Comparison of ENCODE assay signal across 11 mouse cellular contexts in genomic region chr7:141394158-141394557, GRCm38 (mm10). TPM values are rescaled to one million over a fixed set of nuclear protein-coding genes. Genes with fewer than 3 reads are reported as not detected.
DNase-seq lines count a peak whose midpoint lies in the region; ATAC-seq lines count a peak whose summit lies in the region.
"Had no signal": no experiment of that assay in that cellular context is flagged by ENCODE, and none has a peak within 500 bp of the region (broad histone marks: within the 10 kb centered on the region; RNA-seq: fewer than 3 reads in every experiment).

No protein-coding gene starts in this region.

- H3K4me3 ChIP-seq in intestine, embryonic 15.5 days (replicated peaks): no peak overlapping the region
- no peak overlapping the region for H3K4me3 ChIP-seq in intestine, embryonic 16.5 days (ENCODE audit: low read length)
- no peak overlapping the region for H3K4me3 ChIP-seq in hindbrain, embryonic 10.5 days
- H3K4me3 ChIP-seq: embryonic facial prominence, embryonic 13.5 days had no signal

- no peak overlapping the region for H3K4me2 ChIP-seq in intestine, embryonic 15.5 days (replicated peaks)
- H3K4me2 ChIP-seq in intestine, embryonic 16.5 days (ENCODE audit: low read depth, low read length): no peak overlapping the region
- H3K4me2 ChIP-seq: embryonic facial prominence, embryonic 13.5 days had no signal

- peak overlapping the region; percentile 1; the same call in 1 of the 2 replicates for H3K27ac ChIP-seq in intestine, embryonic 15.5 days
- H3K27ac ChIP-seq in intestine, embryonic 16.5 days (ENCODE audit: low read length): no peak overlapping the region
- H3K27ac ChIP-seq in hindbrain, embryonic 10.5 days: no peak overlapping the region
- H3K27ac ChIP-seq: embryonic facial prominence, embryonic 13.5 days had no signal

- DNase-seq in adrenal gland, postnatal 36 days: peak; percentile 60 to 64
- peak; percentile 84 for DNase-seq in liver
- DNase-seq in layer of hippocampus, adult 9-10 months (ENCODE audit: low spot score): no peak
- DNase-seq in hindbrain, embryonic 10.5 days (ENCODE audit: low spot score): no peak
- DNase-seq in kidney, adult 18-20 months: no peak

- no peak overlapping the region for H3K9ac ChIP-seq in intestine, embryonic 15.5 days
- no peak overlapping the region for H3K9ac ChIP-seq in intestine, embryonic 16.5 days (ENCODE audit: low read depth, low read length)
- H3K9ac ChIP-seq: embryonic facial prominence, embryonic 13.5 days had no signal

- ATAC-seq in intestine, embryonic 15.5 days: no peak
- no peak for ATAC-seq in intestine, embryonic 16.5 days
- peak; percentile 64 for ATAC-seq in megakaryocyte-erythroid progenitor cell, adult 5-6 weeks (replicated peaks; ENCODE audit: low FRiP score, low TSS enrichment, poor library complexity, severe bottlenecking)
- ATAC-seq: CD4-positive, CD25-positive, alpha-beta regulatory T cell, adult 4 months; hindbrain, embryonic 16.5 days had no signal

- 69% methylated on average over 7 of the region's 7 CpGs for WGBS in intestine, embryonic 15.5 days
- 60% methylated on average over 7 of the region's 7 CpGs for WGBS in intestine, embryonic 16.5 days
- 91% methylated on average over 7 of the region's 7 CpGs for WGBS in hindbrain, embryonic 10.5 days

- H3K36me3 ChIP-seq in intestine, embryonic 15.5 days: no peaks in the 10 kb centered on the region; the same call in 1 of the 2 replicates
- H3K36me3 ChIP-seq in intestine, embryonic 16.5 days (ENCODE audit: control insufficient read depth, insufficient read depth, low read length): no peaks in the 10 kb centered on the region; the same call in 1 of the 2 replicates
- H3K36me3 ChIP-seq in hindbrain, embryonic 10.5 days: peaks cover 36% of the 10 kb centered on the region

- H3K9me3 ChIP-seq in intestine, embryonic 15.5 days: no peaks in the 10 kb centered on the region
- no peaks in the 10 kb centered on the region for H3K9me3 ChIP-seq in intestine, embryonic 16.5 days (ENCODE audit: control insufficient read depth, low read length)
- no peaks in the 10 kb centered on the region for H3K9me3 ChIP-seq in hindbrain, embryonic 10.5 days
- H3K9me3 ChIP-seq: embryonic facial prominence, embryonic 13.5 days had no signal

- H3K27me3 ChIP-seq in intestine, embryonic 15.5 days (replicated peaks): no peaks in the 10 kb centered on the region
- H3K27me3 ChIP-seq in intestine, embryonic 16.5 days (replicated peaks; ENCODE audit: control insufficient read depth, insufficient read depth, low read length): no peaks in the 10 kb centered on the region
- peaks cover 9% of the 10 kb centered on the region; the same call in 1 of the 2 replicates for H3K27me3 ChIP-seq in hindbrain, embryonic 10.5 days (ENCODE audit: insufficient read depth, poor library complexity, severe bottlenecking)
- H3K27me3 ChIP-seq: embryonic facial prominence, embryonic 13.5 days had no signal

- peaks cover 17% of the 10 kb centered on the region for H3K4me1 ChIP-seq in intestine, embryonic 15.5 days (replicated peaks)
- peaks cover 15% of the 10 kb centered on the region for H3K4me1 ChIP-seq in intestine, embryonic 16.5 days (ENCODE audit: control insufficient read depth, insufficient read depth, low read length)
- H3K4me1 ChIP-seq in hindbrain, embryonic 10.5 days (replicated peaks): peaks cover 22% of the 10 kb centered on the region

RNA-seq across cellular contexts. Expression of gene Taldo1, which starts 2.2 kb away (rescaled TPM):
- 458 and 460 TPM in 2 replicates for polyA plus RNA-seq in intestine, embryonic 15.5 days (2015; fragmentation: Nextera tagmentation; extraction: Ambion mirVana)
- 567 and 582 TPM in 2 replicates for polyA plus RNA-seq in intestine, embryonic 16.5 days (2015; fragmentation: Nextera tagmentation; extraction: Ambion mirVana)
- 100 to 1,000 TPM; 707 to 724 TPM for total RNA-seq in adrenal gland, postnatal 36 days (2021)
- total RNA-seq in megakaryocyte-erythroid progenitor cell, adult 5-6 weeks (2014; fragmentation: Nextera tagmentation): 327 and 353 TPM in 2 replicates
- total RNA-seq in megakaryocyte-erythroid progenitor cell, adult 5-6 weeks (2017): 401 and 451 TPM in 2 replicates
- 336 and 378 TPM in 2 replicates for polyA plus RNA-seq in hindbrain, embryonic 10.5 days (2016; fragmentation: Nextera tagmentation; extraction: Ambion mirVana)

RNA-seq across cellular contexts. Expression of gene Gatd1, which starts 19.8 kb away (rescaled TPM):
- polyA plus RNA-seq in intestine, embryonic 15.5 days (2015; fragmentation: Nextera tagmentation; extraction: Ambion mirVana): 47.4 and 49.2 TPM in 2 replicates
- 47.5 and 48.2 TPM in 2 replicates for polyA plus RNA-seq in intestine, embryonic 16.5 days (2015; fragmentation: Nextera tagmentation; extraction: Ambion mirVana)
- total RNA-seq in adrenal gland, postnatal 36 days (2021): 10 to 100 TPM; 24.9 to 46.7 TPM
- total RNA-seq in megakaryocyte-erythroid progenitor cell, adult 5-6 weeks (2014; fragmentation: Nextera tagmentation): 26.8 and 33.7 TPM in 2 replicates
- total RNA-seq in megakaryocyte-erythroid progenitor cell, adult 5-6 weeks (2017): 10.9 and 13.9 TPM in 2 replicates
- 45.2 and 49.4 TPM in 2 replicates for polyA plus RNA-seq in hindbrain, embryonic 10.5 days (2016; fragmentation: Nextera tagmentation; extraction: Ambion mirVana)

RNA-seq across cellular contexts. Expression of gene Cend1, which starts 35.1 kb away (rescaled TPM):
- 3.8 and 3.9 TPM in 2 replicates for polyA plus RNA-seq in intestine, embryonic 15.5 days (2015; fragmentation: Nextera tagmentation; extraction: Ambion mirVana)
- polyA plus RNA-seq in intestine, embryonic 16.5 days (2015; fragmentation: Nextera tagmentation; extraction: Ambion mirVana): 3.2 and 4.0 TPM in 2 replicates
- 1 to 10 TPM in 1 of 2 experiments, under 1 TPM in 1; 0.70 to 1.3 TPM for total RNA-seq in adrenal gland, postnatal 36 days (2021)
- not detected in 2 replicates for total RNA-seq in megakaryocyte-erythroid progenitor cell, adult 5-6 weeks (2014; fragmentation: Nextera tagmentation)
- total RNA-seq in megakaryocyte-erythroid progenitor cell, adult 5-6 weeks (2017): not detected in 2 replicates
- 11.5 and 21.9 TPM in 2 replicates for polyA plus RNA-seq in hindbrain, embryonic 10.5 days (2016; fragmentation: Nextera tagmentation; extraction: Ambion mirVana)
- polyA plus RNA-seq: CD4-positive, CD25-positive, alpha-beta regulatory T cell, adult 4 months had no signal

RNA-seq across cellular contexts. Expression of gene Slc25a22, which starts 43.5 kb away (rescaled TPM):
- polyA plus RNA-seq in intestine, embryonic 15.5 days (2015; fragmentation: Nextera tagmentation; extraction: Ambion mirVana): 28.5 and 33.1 TPM in 2 replicates
- polyA plus RNA-seq in intestine, embryonic 16.5 days (2015; fragmentation: Nextera tagmentation; extraction: Ambion mirVana): 34.6 and 37.7 TPM in 2 replicates
- 100 to 1,000 TPM; 110 to 120 TPM for total RNA-seq in adrenal gland, postnatal 36 days (2021)
- 25.9 and 45.2 TPM in 2 replicates for total RNA-seq in megakaryocyte-erythroid progenitor cell, adult 5-6 weeks (2014; fragmentation: Nextera tagmentation)
- total RNA-seq in megakaryocyte-erythroid progenitor cell, adult 5-6 weeks (2017): 3.4 and 6.7 TPM in 2 replicates
- polyA plus RNA-seq in hindbrain, embryonic 10.5 days (2016; fragmentation: Nextera tagmentation; extraction: Ambion mirVana): 45.9 and 55.6 TPM in 2 replicates

RNA-seq across cellular contexts. Expression of gene Pidd1, which starts 49.7 kb away (rescaled TPM):
- 7.6 and 9.6 TPM in 2 replicates for polyA plus RNA-seq in intestine, embryonic 15.5 days (2015; fragmentation: Nextera tagmentation; extraction: Ambion mirVana)
- 7.3 and 8.0 TPM in 2 replicates for polyA plus RNA-seq in intestine, embryonic 16.5 days (2015; fragmentation: Nextera tagmentation; extraction: Ambion mirVana)
- total RNA-seq in adrenal gland, postnatal 36 days (2021): 1 to 10 TPM; 1.5 to 2.3 TPM
- total RNA-seq in megakaryocyte-erythroid progenitor cell, adult 5-6 weeks (2014; fragmentation: Nextera tagmentation): 46.5 and 64.8 TPM in 2 replicates
- 7.5 and 14.3 TPM in 2 replicates for total RNA-seq in megakaryocyte-erythroid progenitor cell, adult 5-6 weeks (2017)
- 21.0 and 23.2 TPM in 2 replicates for polyA plus RNA-seq in hindbrain, embryonic 10.5 days (2016; fragmentation: Nextera tagmentation; extraction: Ambion mirVana)

Comparison
In these comparisons a context has a peak if more than half of its experiments do, and no peak if none do; other contexts are left out.
1. DNase-seq: peak in adrenal gland, postnatal 36 days (2 of 2) and liver (single experiment); none in layer of hippocampus, adult 9-10 months (single experiment), hindbrain, embryonic 10.5 days (single experiment) and kidney, adult 18-20 months (single experiment).